Mouse (Mus musculus) fat pad, adult 2 months (tissue): Measurements from ENCODE around the gene Cyp4a12b.
"Not testable (repeated sequence)": the region's sequence is repeated elsewhere in the genome, so short reads cannot be mapped to it uniquely, and the experiment has no call there.

Source experiments
- DNase-seq: peaks from one replicate; pipeline ENCODE4 v3.0.0-alpha.2; 2011; ENCODE audit warnings: low read depth, low spot score; ENCODE audit errors: extremely low read depth

The Cyp4a12b gene

DNA sequence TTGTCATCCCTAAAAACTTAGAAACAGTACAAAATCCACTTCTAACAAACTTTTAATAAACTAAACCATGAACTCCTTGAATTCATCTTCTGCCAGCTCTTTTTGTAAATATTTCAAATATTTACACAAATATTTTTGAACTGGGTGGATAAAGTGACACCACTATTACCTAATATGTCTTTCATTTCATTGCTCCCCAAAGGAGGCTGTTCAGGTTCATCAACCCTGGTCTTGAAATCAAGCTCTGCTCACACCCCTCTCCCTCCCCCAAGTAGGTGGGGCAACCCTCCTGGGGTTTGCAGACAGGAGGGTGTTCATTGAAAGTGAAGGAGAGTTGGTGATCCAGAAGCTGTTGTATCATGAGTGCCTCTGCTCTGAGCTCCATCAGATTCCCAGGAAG lies at the start of gene Cyp4a12b:
Gene Cyp4a12b (plus strand): TSS at position 301 of the 400 bp plus-strand sequence.
- not testable (repeated sequence) for DNase-seq

DNA sequence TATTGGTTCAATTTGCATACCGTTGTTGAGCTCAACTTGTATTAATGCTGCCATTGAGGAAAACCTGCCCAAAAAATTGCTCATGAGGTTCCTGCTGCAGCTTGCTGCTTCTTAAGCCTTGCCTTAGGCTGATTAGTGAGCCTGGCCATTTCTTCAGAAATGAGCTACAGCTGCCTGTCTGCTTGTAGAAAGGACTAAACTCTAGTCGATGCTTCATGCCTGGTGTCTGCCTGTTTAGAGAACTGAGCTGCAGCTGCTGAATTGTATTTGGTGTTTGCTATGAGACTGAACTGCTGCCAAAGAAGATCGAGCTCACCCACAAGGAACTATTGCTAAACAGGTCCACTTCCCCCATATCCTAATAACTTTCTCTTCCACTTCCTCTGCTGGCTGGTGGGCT lies 45.8 kb upstream of the Cyp4a12b start:
- not testable (repeated sequence) for DNase-seq

DNA sequence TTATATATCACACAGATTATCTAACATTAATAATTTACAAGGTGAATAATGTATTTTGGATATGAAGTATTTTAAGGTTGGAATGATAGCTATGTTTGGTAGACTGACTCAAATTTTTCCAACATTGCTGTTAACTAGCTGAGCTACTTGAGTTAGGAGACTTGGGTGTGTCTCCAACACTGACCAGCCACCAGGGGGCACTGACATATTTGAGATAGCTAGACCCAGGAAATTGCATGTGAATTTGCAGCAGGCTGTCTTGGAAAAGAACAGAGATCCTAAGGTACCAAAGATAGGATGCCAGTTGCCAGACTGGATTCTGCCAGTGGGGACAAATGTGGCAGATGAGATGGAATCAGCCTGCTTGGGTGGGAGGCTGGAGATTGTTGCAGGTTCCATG lies 43.4 kb upstream of the Cyp4a12b start:
- not testable (repeated sequence) for DNase-seq

DNA sequence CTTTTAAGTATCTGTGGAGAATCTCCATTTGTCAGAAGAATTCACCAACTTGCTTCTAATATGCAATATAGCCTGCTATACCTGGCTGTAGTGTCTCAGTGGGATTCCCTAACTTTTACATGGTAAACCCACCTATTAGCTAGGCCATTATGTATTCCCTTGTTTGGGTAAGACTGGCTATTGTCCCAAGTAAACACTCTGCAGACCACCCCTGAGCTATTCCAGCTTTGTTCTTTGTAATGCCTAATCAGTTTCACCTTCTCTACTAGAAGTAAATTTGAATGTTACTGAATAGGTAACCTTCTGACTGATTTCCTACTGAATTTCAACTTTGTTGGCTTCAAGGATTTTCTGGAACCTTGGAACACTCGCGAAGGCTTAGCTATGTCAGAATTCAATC lies 15.2 kb upstream of the Cyp4a12b start:
- not testable (repeated sequence) for DNase-seq

DNA sequence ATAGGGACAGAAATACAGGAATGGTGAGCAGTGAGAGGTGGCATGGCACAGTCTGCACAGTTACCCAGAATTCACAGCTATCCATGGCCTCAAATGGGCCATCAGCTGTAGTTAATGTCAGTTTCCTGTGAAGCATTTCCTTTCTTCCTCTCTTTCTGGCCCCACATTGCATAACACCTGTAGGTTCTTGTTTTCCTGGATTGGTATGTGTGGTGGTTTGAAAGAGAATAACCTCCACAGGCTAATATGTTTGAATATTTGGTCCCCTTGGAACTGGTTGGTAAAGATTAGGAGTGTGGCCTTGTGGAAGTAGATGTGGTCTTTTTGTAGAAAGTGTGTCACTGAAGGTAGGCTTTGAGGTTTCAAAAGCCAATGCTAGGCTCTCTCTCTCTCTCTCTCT lies 14.5 kb upstream of the Cyp4a12b start:
- not testable (repeated sequence) for DNase-seq

DNA sequence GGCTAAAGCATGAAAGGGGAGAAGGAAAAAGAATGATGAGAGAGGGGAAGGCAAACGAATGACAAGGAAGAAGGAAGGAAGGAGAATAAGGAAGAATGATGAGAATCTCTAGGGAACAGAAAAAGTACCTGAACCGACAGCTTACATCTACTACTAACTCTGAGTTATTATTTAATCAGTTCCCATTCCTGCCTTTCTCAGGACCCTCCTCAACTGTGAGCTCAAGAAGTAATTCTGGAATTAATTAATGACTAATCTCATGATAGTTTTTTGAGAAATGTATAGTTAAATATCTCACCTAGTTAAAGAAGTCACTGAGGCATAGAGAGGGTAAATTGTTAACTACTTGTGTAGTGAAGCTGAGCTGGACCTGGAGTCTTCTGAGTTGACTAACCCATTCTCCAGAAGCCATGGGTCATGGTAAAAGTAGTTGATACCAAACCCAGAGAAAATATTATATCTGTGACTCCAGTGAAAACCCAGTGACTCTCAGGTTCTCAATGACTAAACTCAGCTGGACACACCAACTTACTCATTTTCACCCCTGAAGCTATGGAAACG lies 39.2 kb downstream of the Cyp4a12b start:
- no peak for DNase-seq

DNA sequence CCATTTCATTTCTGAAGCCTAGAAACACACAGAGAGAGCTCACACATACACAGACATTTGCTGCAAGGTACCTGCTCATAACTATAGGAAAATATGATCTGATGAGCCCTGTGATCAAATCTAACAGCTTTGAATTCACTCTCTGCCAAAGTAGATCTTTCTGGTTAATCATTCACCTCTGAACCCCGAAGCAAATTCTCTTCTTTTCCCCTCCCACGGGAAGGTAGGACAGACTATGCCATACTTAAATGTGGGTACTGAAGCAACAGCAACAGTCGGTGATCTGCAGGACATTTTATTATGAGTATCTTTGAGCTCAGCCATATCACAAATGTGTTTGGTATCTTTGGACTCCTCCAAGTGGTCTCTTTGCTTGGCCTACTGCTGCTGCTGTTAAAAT lies 40.9 kb downstream of the Cyp4a12b start, which contains the start of gene Cyp4a30b:
Gene Cyp4a30b (plus strand): TSS at position 301 of the 400 bp plus-strand sequence.
- no peak for DNase-seq

DNA sequence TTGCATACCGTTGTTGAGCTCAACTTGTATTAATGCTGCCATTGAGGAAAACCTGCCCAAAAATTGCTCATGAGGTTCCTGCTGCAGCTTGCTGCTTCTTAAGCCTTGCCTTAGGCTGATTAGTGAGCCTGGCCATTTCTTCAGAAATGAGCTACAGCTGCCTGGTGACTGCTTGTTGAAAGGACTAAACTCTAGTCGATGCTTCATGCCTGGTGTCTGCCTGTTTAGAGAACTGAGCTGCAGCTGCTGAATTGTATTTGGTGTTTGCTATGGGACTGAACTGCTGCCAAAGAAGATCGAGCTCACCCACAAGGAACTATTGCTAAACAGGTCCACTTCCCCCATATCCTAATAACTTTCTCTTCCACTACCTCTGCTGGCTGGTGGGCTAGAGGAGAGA lies 62.2 kb downstream of the Cyp4a12b start:
- DNase-seq: not testable (repeated sequence)

DNA sequence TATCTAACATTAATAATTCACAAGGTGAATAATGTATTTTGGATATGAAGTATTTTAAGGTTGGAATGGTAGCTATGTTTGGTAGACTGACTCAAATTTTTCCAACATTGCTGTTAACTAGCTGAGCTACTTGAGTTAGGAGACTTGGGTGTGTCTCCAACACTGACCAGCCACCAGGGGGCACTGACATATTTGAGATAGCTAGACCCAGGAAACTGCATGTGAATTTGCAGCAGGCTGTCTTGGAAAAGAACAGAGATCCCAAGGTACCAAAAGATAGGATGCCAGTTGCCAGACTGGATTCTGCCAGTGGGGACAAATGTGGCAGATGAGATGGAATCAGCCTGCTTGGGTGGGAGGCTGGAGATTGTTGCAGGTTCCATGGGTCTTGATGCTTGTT lies 64.6 kb downstream of the Cyp4a12b start:
- DNase-seq: not testable (repeated sequence)

DNA sequence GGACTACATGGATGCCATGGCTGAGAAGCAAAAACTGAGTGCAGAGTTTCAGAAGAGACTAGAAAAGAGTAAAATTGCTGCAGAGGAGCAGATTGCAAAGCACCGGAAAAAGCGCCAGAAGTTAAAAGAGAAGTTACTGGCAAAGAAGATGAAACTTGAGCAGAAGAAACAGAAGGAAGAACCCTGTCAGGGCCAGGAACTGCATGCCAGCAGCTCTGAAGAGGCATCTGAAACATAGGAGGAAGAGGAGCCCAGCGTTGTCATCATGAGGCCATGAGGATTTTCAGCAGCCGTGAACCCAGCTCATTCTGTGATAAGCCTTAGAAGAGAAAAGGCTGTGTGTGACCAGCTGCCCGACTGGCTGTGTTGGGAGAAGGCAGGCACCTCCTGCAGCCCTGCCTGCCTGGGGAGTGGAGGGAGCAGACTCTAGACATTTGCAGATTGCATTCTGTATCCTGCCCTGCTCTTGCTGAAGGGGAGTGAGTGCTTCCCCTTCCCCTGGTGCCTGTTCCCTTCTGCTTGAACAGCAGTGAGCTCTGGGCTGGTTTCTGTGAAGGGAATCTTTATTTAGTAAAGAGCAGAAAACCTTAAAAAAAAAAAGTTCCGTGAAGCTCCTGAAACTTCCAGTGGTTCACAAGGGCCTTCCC lies 69.7 kb downstream of the Cyp4a12b start:
- DNase-seq: no peak
